Mouse (Mus musculus): Measurements from ENCODE around the gene Snu13. TPM values are rescaled to one million over a fixed set of nuclear protein-coding genes. Genes with fewer than 3 reads are reported as not detected.
A peak's percentile ranks its signal among the peaks of the same experiment; 100 is the strongest.

The Snu13 gene
- polyA plus RNA-seq, 1 experiment from 2014 or later, result 192 TPM

DNA sequence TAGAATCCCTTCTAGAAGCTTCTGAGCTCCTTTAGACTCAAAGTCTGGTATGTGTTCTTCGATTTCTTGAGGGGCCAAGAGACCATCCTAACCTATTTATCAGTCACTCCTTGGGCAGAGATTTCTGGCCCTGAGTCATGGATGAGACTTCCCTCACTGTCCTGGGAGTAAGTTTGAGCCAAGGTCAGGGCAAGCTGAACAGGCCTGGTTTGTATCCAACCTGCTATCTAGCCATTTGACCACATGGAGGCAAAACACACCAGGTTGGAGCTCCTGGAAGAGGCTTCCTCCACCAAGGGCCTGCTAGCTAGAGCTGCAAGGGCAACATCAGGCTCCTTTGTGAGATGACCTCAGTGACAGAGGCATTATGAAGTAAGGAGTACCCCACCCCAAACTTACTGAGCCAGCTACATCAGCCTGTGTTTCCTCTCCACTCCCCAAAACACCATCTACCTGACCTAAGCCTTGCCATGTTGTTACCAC, 11.4 kb upstream of the Snu13 start, which contains the start of gene 4930407I10Rik:
Gene 4930407I10Rik (plus strand): TSS at position 433 of the 483 bp plus-strand sequence.
- Histone ChIP-seq H3K9me3 (replicated peaks) (no peaks in the 10 kb centered on the region), H3K27ac (no peak within 1 kb of the TSS), H3K4me3 (no peak within 1 kb of the TSS), H3K36me3 (no peaks in the 10 kb centered on the region), H3K27me3 (peaks cover 23% of the 10 kb centered on the region), H3K9ac (no peak within 1 kb of the TSS), H3K4me2 (replicated peaks) (no peak within 1 kb of the TSS), H3K4me1 (no peaks in the 10 kb centered on the region)
- whole genome bisulfite sequencing, result 83% methylated on average over 1 of the region's 1 CpGs
- ATAC-seq (ENCODE audit: low FRiP score), result no peak

DNA sequence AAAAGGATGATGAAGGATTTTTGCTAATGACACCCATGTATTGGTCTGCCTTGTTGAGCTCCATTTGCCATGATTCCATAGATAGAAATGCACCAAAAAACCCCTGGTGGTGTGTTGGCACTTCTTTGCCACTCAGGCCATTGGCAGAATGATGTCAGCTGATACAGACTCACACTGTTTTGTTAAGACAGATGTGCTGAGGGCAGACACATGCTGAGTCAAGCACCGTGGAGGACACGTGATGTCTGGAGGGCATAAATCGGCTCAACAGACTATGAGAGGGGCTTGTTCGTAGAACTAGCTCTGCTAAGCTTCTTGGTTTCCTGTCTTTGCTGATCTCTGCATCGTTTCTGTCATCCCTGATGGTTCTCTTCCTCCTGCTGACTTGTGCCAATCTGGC, 5.1 kb upstream of the Snu13 start:
- Histone ChIP-seq H3K36me3 (no peaks in the 10 kb centered on the region), H3K27me3 (peaks cover 10% of the 10 kb centered on the region; the same call in 1 of the 2 replicates), H3K4me2 (replicated peaks) (no peak overlapping the region), H3K4me1 (0 out of 2 replicates have a peak, but pooled peaks cover 2% of the 10 kb centered on the region), H3K27ac (no peak overlapping the region), H3K9ac (no peak overlapping the region), H3K9me3 (replicated peaks) (no peaks in the 10 kb centered on the region), H3K4me3 (no peak overlapping the region)
- ATAC-seq (ENCODE audit: low FRiP score), result no peak
- WGBS, result 75% methylated on average over 5 of the region's 5 CpGs

DNA sequence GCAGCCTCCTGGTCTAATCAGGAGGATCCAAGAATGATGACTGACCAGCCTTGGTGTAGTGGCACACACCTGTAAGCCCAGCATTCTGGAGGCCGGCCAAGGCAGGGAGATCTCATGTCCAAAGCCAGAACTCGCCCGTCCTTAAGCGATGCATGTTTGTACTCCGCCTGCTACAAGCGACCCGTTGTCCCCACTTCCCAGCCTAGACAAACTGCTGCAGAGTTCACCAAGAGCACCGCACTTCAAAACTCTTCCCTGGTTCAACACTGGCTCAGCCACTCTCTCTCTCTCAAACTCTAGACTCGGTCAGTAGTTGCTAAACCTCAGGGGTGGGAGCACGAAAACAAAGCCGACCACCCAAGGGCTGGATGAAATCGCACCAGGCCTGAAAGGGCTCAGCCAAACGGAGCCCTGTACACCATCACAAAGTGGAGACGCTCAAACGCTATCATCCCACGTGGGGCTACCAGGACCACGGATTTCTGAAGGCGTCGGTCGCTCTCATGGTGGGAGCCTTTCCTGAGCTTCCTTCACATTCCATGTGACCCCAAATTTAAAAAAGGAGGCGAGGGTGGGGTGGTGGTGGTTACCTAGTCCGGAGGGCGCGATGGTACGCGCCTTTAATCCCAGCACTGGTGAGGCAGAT, 1.0 kb downstream of the Snu13 start:
- H3K9ac ChIP-seq, result peak overlapping the region; percentile 87
- peak overlapping the region; percentile 94 for H3K4me3 ChIP-seq
- H3K4me2 ChIP-seq (replicated peaks), result peak overlapping the region; percentile 93
- no peaks in the 10 kb centered on the region for H3K9me3 ChIP-seq (replicated peaks)
- H3K27ac ChIP-seq, result no peak overlapping the region
- 5% methylated on average over 26 of the region's 26 CpGs for WGBS
- ATAC-seq (ENCODE audit: low FRiP score), result peak; percentile 41
- peaks cover 18% of the 10 kb centered on the region for H3K4me1 ChIP-seq
- peaks cover 15% of the 10 kb centered on the region for H3K36me3 ChIP-seq
- H3K27me3 ChIP-seq, result no peaks in the 10 kb centered on the region

DNA sequence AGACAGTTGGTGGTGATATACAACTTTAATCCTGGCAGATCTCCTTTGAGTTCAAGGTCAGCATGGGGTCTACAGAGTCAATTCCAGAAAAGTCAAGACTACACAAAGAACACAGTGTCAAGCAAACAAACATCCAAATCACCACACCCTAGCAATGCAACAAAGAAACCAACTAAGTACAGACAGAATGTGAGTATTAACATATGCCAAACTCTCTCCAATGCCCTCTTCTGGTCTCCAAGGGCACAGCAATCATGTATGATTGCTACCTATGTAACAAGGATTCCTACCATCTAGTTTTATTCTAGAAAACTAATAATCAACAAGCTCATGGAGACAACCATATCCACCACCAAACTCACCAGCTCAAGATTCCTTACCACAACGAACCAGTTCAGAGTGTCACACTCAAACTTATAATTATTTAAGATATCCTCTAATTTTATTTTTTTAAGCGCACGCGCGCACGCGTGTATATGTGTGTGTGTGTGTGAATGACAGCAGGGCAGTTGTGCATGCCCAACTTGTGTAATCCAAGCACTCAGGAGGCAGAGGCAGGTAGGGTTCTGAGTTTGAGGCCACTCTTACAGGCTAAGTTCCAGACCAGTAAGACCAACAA, 3.1 kb downstream of the Snu13 start:
- Histone ChIP-seq H3K9ac (no peak overlapping the region), H3K27ac (no peak overlapping the region), H3K4me3 (no peak overlapping the region), H3K27me3 (no peaks in the 10 kb centered on the region), H3K4me1 (peaks cover 18% of the 10 kb centered on the region), H3K36me3 (peaks cover 29% of the 10 kb centered on the region), H3K4me2 (replicated peaks) (no peak overlapping the region), H3K9me3 (replicated peaks) (no peaks in the 10 kb centered on the region)
- no peak for ATAC-seq (ENCODE audit: low FRiP score)
- 95% methylated on average over 7 of the region's 7 CpGs for WGBS

DNA sequence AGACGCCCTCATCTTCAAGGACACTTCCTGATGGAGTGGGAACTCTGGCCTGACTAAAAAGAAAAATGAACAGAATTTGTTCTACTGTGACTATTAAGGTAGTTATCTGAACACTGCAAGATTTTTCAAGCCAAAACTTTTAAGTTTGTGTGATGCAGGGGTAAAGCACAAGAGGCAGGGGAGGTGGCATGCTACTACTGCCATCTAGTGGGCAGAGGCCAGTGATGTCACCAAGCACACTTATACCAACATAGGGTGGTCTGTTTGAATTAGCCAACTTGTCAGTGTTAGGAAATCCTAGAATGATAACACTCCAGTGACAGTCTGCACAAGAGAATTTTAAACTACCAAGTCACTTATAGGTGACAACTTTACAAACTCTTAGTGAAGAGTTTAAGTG, 6.7 kb downstream of the Snu13 start:
- no peaks in the 10 kb centered on the region for H3K9me3 ChIP-seq (replicated peaks)

DNA sequence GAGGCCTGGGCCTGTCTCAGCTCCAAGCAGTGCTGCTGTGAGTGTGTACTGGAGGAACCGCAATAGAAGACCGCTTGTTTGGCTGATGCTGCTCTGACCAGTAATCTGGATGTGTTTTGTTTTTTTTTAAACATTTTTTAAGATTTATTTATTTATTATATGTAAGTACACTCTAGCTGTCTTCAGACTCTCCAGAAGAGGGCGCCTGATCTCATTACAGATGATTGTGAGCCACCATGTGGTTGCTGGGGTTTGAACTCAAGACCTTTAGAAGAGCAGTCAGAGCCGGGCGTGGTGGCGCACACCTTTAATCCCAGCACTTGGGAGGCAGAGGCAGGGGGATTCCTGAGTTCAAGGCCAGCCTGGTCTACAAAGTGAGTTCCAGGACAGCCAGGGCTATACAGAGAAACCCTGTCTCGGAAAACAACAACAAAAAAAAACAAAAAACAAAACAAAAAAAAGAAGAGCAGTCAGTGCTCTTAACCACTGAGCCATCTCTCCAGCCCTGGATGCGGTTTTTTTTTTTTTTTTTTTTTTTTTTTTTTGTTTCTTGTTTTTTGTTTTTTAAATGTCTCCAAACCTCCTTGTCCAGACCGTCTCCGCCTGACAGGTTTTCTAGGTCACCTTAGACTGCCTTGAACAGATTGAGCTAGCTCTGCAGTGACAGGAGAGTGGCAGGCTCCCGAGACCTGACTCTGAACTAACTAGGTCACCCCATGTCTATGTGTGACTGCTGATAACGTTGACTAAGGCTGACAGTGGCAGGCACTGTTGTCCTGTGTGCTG, 11.3 kb downstream of the Snu13 start:
- H3K9ac ChIP-seq, result no peak overlapping the region
- H3K4me1 ChIP-seq, result no peaks in the 10 kb centered on the region
- no peak overlapping the region for H3K4me2 ChIP-seq (replicated peaks)
- H3K27me3 ChIP-seq, result no peaks in the 10 kb centered on the region
- no peak overlapping the region for H3K4me3 ChIP-seq
- no peak overlapping the region for H3K27ac ChIP-seq
- WGBS, result 84% methylated on average over 12 of the region's 12 CpGs
- no peak for ATAC-seq (ENCODE audit: low FRiP score)
- H3K36me3 ChIP-seq, result peaks cover 56% of the 10 kb centered on the region
- no peaks in the 10 kb centered on the region for H3K9me3 ChIP-seq (replicated peaks)

More for the DNA sequence above, 6.7 kb downstream of the Snu13 start:
- no peak overlapping the region for H3K9ac ChIP-seq
- H3K27ac ChIP-seq, result no peak overlapping the region
- H3K4me3 ChIP-seq, result no peak overlapping the region
- peaks cover 53% of the 10 kb centered on the region for H3K36me3 ChIP-seq
- no peak for ATAC-seq (ENCODE audit: low FRiP score)
- H3K4me1 ChIP-seq, result peaks cover 6% of the 10 kb centered on the region
- WGBS, result 100% methylated on average over 1 of the region's 1 CpGs
- H3K4me2 ChIP-seq (replicated peaks), result no peak overlapping the region
- no peaks in the 10 kb centered on the region for H3K27me3 ChIP-seq

DNA sequence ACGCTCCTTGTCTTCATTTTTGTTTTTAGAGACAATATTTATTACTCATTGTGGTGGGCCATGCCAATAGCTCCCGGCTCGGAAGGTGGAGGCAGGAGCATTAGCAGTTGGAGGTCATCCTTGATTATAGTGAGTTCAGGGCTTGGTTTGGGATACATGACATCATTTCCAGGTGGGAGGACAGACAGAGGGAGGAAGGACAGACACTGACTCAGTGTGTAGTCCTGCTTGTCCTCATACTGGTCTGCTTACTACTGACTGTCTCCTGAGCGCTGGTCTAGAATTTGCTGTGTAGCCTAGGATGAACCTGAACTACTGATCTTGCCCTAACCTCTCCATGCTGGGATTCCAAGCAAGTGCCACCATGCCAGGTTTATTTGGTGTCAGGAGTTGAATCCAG, 13.6 kb downstream of the Snu13 start, which contains the start of gene Desi1:
Gene Desi1 (minus strand): TSS at position 101 of the 400 bp plus-strand sequence.
- Histone ChIP-seq H3K9me3 (replicated peaks) (no peaks in the 10 kb centered on the region), H3K27ac (no peak within 1 kb of the TSS), H3K4me1 (no peaks in the 10 kb centered on the region), H3K4me3 (no peak within 1 kb of the TSS), H3K9ac (no peak within 1 kb of the TSS), H3K27me3 (no peaks in the 10 kb centered on the region), H3K36me3 (peaks cover 61% of the 10 kb centered on the region), H3K4me2 (replicated peaks) (no peak within 1 kb of the TSS)
- 91% methylated on average over 4 of the region's 4 CpGs for WGBS
- no peak for ATAC-seq (ENCODE audit: low FRiP score)

DNA sequence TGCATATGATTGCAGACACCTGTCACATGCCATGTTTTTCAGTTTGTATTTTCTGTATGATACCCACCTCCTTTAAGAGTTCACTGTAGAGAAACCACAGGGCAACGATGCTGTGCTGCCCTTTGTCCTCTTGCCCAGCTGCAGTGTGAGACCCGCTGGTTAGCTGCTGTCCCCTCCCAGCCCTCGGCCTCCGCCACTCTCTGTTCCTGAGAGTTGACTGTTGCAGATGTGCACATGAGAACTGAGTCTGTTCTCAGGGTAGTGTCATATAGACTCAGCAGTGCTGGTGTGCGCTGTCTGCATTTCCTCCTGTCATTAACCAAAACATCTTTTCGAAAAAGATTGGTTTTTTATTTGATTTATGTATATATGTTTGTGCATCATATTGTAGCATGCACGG, 15.0 kb downstream of the Snu13 start:
- no peaks in the 10 kb centered on the region for H3K27me3 ChIP-seq
- WGBS, result 89% methylated on average over 7 of the region's 7 CpGs
- no peaks in the 10 kb centered on the region for H3K9me3 ChIP-seq (replicated peaks)
- H3K4me2 ChIP-seq (replicated peaks), result no peak overlapping the region
- H3K4me3 ChIP-seq, result no peak overlapping the region
- no peaks in the 10 kb centered on the region for H3K4me1 ChIP-seq
- H3K27ac ChIP-seq, result no peak overlapping the region
- ATAC-seq (ENCODE audit: low FRiP score), result no peak
- peaks cover 61% of the 10 kb centered on the region for H3K36me3 ChIP-seq
- H3K9ac ChIP-seq, result no peak overlapping the region

DNA sequence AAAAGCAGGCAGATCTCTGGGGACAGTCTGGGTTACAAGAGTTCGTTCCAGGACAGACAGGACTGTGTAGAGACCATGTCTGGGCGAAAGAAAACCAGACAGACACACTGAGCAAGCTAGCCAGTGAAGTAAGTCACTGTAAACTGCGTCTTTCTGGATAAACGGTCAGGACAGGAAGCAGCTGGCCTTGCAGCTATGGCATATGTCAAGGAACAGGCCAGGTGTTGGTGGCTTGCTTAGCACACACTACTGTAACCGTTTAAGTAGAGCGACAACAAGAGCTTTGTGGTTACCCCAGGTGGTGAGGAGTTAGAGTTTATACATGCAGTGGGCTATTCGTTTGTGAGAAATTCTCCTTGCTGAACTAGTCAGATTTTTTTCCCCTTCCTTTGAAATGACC, 19.7 kb downstream of the Snu13 start:
- Histone ChIP-seq H3K36me3 (peaks cover 93% of the 10 kb centered on the region), H3K4me3 (no peak overlapping the region), H3K27ac (no peak overlapping the region), H3K9ac (no peak overlapping the region), H3K4me1 (no peaks in the 10 kb centered on the region), H3K27me3 (no peaks in the 10 kb centered on the region), H3K9me3 (replicated peaks) (no peaks in the 10 kb centered on the region), H3K4me2 (replicated peaks) (no peak overlapping the region)
- WGBS, result 91% methylated on average over 7 of the region's 7 CpGs
- ATAC-seq (ENCODE audit: low FRiP score), result no peak

DNA sequence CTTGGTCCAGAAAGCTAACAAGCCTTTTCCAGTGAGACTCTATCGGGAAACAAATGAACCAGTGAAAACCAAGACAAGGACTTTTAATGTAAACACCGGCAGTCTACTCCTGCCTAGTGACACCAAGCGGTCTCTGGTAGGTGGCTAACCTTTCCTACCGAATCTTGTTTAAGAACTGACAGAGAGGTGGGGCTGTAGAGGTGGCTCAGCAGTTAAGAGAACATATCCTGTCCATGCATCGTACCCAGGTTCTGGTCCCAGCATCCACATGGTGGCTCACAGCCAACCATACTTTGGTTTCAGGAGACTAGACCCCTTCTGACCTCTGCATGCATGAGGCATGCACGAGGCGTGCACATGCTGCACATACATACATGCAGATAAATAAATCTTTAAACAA, 20.1 kb downstream of the Snu13 start:
- H3K9ac ChIP-seq, result no peak overlapping the region
- no peak overlapping the region for H3K27ac ChIP-seq
- H3K9me3 ChIP-seq (replicated peaks), result no peaks in the 10 kb centered on the region
- no peak overlapping the region for H3K4me2 ChIP-seq (replicated peaks)
- H3K36me3 ChIP-seq, result peaks cover 95% of the 10 kb centered on the region
- H3K4me3 ChIP-seq, result no peak overlapping the region
- ATAC-seq (ENCODE audit: low FRiP score), result no peak
- WGBS, result 94% methylated on average over 7 of the region's 7 CpGs
- H3K4me1 ChIP-seq, result no peaks in the 10 kb centered on the region
- H3K27me3 ChIP-seq, result no peaks in the 10 kb centered on the region

DNA sequence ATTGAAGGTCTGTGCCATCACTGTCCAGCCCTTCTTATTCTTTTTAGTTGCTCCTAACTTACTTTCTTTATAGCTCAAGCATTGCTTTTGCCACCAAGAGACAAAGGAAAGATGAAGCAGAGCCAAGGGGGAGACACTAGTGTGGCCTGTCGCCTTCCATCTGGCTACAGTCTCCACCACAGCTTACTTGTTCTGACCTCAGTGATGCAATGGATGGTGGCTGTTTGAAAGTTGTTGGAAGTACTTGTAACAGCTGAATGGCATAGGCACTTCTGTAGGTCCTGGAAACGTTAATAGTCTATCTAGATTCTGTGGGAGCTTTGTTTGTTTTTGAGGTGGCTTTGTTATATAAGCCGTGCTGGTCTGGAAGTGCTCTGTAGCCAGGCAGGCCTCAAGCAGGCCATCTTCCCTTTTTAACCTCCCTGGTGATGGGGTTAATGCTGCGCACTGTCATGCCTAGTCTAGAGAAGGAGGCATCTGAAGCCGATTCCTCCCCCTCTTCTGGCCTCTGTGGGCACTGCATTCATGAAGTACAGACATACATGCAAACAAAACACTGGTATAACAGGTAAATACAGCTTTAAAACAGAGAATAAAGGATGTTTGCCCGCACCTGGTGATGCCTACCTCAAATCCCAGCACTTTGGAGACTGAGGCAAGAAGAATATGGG, 23.3 kb downstream of the Snu13 start:
- Histone ChIP-seq H3K4me2 (replicated peaks) (no peak overlapping the region), H3K27ac (no peak overlapping the region), H3K9me3 (replicated peaks) (no peaks in the 10 kb centered on the region), H3K4me1 (no peaks in the 10 kb centered on the region), H3K36me3 (peaks cover 81% of the 10 kb centered on the region), H3K27me3 (no peaks in the 10 kb centered on the region), H3K4me3 (no peak overlapping the region), H3K9ac (no peak overlapping the region)
- 93% methylated on average over 6 of the region's 6 CpGs for WGBS
- ATAC-seq (ENCODE audit: low FRiP score), result no peak

DNA sequence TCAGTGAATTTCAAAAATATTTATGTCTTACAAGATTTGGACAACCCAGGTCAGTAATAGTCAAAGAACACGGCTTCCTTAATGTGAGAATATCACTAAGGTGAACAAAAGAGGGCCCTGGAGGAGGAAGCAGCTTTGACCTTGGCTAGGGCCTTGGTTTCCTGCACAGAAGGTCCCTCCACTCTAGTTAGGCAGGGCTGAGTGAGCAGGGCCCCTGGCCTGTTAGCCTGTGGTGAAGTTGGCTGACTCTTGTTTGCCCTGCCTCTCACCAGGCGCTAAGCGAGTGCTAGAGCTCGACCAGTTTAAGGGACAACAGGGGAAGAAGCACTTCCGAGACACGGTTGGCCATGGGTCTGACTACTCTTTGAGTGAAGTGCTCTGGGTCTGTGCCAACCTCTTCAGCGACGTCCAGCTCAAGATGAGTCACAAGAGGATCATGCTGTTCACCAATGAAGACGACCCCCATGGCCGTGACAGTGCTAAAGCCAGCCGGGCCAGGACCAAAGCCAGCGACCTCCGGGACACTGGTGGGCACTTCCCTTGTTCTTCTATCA, 24.8 kb downstream of the Snu13 start:
- peaks cover 71% of the 10 kb centered on the region for H3K36me3 ChIP-seq

More for the DNA sequence above, 24.8 kb downstream of the Snu13 start:
- H3K4me2 ChIP-seq (replicated peaks), result no peak overlapping the region
- ATAC-seq (ENCODE audit: low FRiP score), result no peak
- no peaks in the 10 kb centered on the region for H3K27me3 ChIP-seq
- no peak overlapping the region for H3K9ac ChIP-seq
- no peaks in the 10 kb centered on the region for H3K9me3 ChIP-seq (replicated peaks)
- WGBS, result 91% methylated on average over 13 of the region's 13 CpGs
- H3K27ac ChIP-seq, result no peak overlapping the region
- H3K4me3 ChIP-seq, result no peak overlapping the region
- H3K4me1 ChIP-seq, result no peaks in the 10 kb centered on the region
